Mouse (Mus musculus): Measurements from ENCODE around the gene Map2k1.

- TF ChIP-seq POLR2A (IDR thresholded peaks at IDR 0.05; ENCODE audit: insufficient read depth, low read depth, low read length) (no peak), CTCF (IDR thresholded peaks at IDR 0.05; ENCODE audit: insufficient read depth, low read depth, low read length) (no peak)
These were observed 29.1 kb upstream of the Map2k1 start for GRCm38 (mm10) chr9:64282404-64282987.

All from olfactory bulb, adult 2 months (tissue).